Mouse (Mus musculus) spleen, embryonic (tissue): ENCODE data around the gene Rnf31.

Experiments used
- CTCF ChIA-PET: fragments of 350-600 bp; sonication (Branson Sonifier 250); formaldehyde crosslinking; loops from one replicate; lab custom pipeline; 2022; lab: Charles Lee

Rnf31 gene

GRCm38 (mm10) chr14:55576376-55576775 is 15.1 kb upstream of the Rnf31 start:
- CTCF ChIA-PET = no interaction called here

- CTCF ChIA-PET = interaction anchor here (0.6 kb wide), 1 partner anchor 12 kb away, joined by 6 read pairs; no protein-coding TSS in a partner anchor
These were observed 13.4 kb upstream of the Rnf31 start, which contains the start of gene Psme1 for GRCm38 (mm10) chr14:55577871-55578667. TSS of gene Psme1 (plus strand) at chr14:55578123.

- CTCF ChIA-PET = no interaction called here
These were observed 12.7 kb upstream of the Rnf31 start for GRCm38 (mm10) chr14:55578668-55579269.

- CTCF ChIA-PET = interaction anchor here (0.6 kb wide), 1 partner anchor 52 kb away, joined by 4 read pairs; no protein-coding TSS in a partner anchor
These were observed 11.7 kb upstream of the Rnf31 start for GRCm38 (mm10) chr14:55579511-55580496.

- CTCF ChIA-PET = interaction anchor here (0.6 kb wide), 1 partner anchor 53 kb away, joined by 4 read pairs; no protein-coding TSS in a partner anchor
These were observed 10.8 kb upstream of the Rnf31 start for GRCm38 (mm10) chr14:55580731-55581130.

- CTCF ChIA-PET = no interaction called here
These were observed 9.4 kb upstream of the Rnf31 start for GRCm38 (mm10) chr14:55581981-55582681.

GRCm38 (mm10) chr14:55584303-55584701 is 7.2 kb upstream of the Rnf31 start:
- CTCF ChIA-PET = interaction anchor here (1.0 kb wide), 1 partner anchor 24 kb away, joined by 3 read pairs; no protein-coding TSS in a partner anchor

GRCm38 (mm10) chr14:55584702-55585565 is 6.6 kb upstream of the Rnf31 start, which contains the start of gene Emc9:
TSS of gene Emc9 (minus strand) at chr14:55585302.
- CTCF ChIA-PET = interaction anchor here (0.5 to 1.0 kb wide), 2 partner anchors 24 to 94 kb away, joined by 3 to 7 read pairs; partner anchors contain the start of gene Carmil3

GRCm38 (mm10) chr14:55585566-55585960 is 5.9 kb upstream of the Rnf31 start:
- CTCF ChIA-PET = interaction anchor here (0.5 to 1.0 kb wide), 2 partner anchors 25 to 95 kb away, joined by 3 to 7 read pairs; partner anchors contain the start of gene Carmil3

- CTCF ChIA-PET = interaction anchor here (0.7 kb wide), 1 partner anchor 58 kb away, joined by 5 read pairs; no protein-coding TSS in a partner anchor
These were observed 5.4 kb upstream of the Rnf31 start for GRCm38 (mm10) chr14:55586149-55586548.

- CTCF ChIA-PET = no interaction called here
These were observed 2.2 kb upstream of the Rnf31 start for GRCm38 (mm10) chr14:55589271-55589670.

GRCm38 (mm10) chr14:55589771-55590448 is 1.6 kb upstream of the Rnf31 start:
- CTCF ChIA-PET = interaction anchor here (0.5 to 0.9 kb wide), 3 partner anchors 12 to 578 kb away, joined by 3 to 6 read pairs (median 3); partner anchors contain the start of genes Nedd8 and Psme1

GRCm38 (mm10) chr14:55590748-55591330 is 669 bp upstream of the Rnf31 start, which contains the start of gene Psme2:
TSS of gene Psme2 (minus strand) at chr14:55591113.
- CTCF ChIA-PET = interaction anchor here (0.5 kb wide), 1 partner anchor 579 kb away, joined by 3 read pairs; no protein-coding TSS in a partner anchor

GRCm38 (mm10) chr14:55592226-55592625 is 718 bp downstream of the Rnf31 start:
- CTCF ChIA-PET = no interaction called here

- CTCF ChIA-PET = no interaction called here
These were observed 4.7 kb downstream of the Rnf31 start for GRCm38 (mm10) chr14:55596036-55596690.

GRCm38 (mm10) chr14:55598521-55599390 is 7.2 kb downstream of the Rnf31 start:
- CTCF ChIA-PET = no interaction called here

- CTCF ChIA-PET = no interaction called here
These were observed 11.7 kb downstream of the Rnf31 start, which contains the start of gene Irf9 for GRCm38 (mm10) chr14:55603271-55603632. TSS of gene Irf9 (plus strand) at chr14:55603571.
